Mouse (Mus musculus): ENCODE results near the gene Ptprj.

Gene Ptprj

GRCm38 (mm10) chr2:90568091-90568490 is 12.4 kb downstream of the Ptprj start:
- POLR2A ChIA-PET, result interaction anchor here in 1 of 4 experiments (1.7 kb wide), 1 partner anchor 12 kb away, joined by 5 read pairs; the partner anchor contains the start of gene Ptprj
- CTCF ChIA-PET, result interaction anchor here in 1 of 4 experiments (0.6 kb wide), 1 partner anchor 439 kb away, joined by 3 read pairs; no protein-coding TSS in a partner anchor

DNA sequence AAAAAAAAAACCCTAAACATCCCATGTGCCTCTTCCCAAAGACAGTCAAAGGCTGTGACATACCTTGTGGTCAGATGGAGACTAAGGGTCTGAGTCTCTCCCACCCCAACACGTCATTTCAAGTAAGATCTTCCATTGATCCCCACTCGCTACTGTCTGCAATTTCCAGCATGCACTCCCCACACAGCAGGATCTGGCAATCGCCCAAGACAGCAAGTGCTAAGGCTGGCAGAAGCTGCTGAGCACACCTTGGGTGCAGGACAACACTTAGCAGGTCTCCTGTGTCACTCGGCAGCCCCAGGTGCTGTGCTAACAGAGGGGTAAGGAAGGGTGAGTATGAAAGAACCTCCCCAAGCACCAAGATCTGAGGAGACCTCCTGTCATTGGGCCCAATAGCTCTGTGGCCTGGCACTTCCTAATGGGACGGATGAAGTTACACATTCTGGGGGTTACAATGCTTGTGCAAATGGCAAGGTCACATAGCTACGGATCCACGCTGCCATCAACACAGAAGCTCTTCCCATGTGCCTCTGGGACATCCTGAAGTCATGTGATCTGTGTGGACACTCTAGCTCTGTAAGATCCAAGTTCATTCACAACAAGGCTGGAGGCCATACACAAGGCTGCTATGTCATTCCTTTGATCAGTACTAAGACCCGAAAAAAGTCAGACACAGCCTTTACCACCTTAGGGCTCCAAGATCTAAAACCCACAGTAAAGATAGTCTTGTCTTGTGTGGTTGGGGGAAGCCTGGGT is 13.5 kb downstream of the Ptprj start:
- POLR2A ChIA-PET, result interaction anchor here in 3 of 4 experiments (0.7 to 3.4 kb wide), 10 partner anchors 8 to 1198 kb away, joined by 3 to 19 read pairs (median 4); partner anchors contain the start of gene Ptprj (in 1 of the 3)
- CTCF ChIA-PET, result interaction anchor here in 1 of 4 experiments (0.6 kb wide), 1 partner anchor 440 kb away, joined by 3 read pairs; no protein-coding TSS in a partner anchor

DNA sequence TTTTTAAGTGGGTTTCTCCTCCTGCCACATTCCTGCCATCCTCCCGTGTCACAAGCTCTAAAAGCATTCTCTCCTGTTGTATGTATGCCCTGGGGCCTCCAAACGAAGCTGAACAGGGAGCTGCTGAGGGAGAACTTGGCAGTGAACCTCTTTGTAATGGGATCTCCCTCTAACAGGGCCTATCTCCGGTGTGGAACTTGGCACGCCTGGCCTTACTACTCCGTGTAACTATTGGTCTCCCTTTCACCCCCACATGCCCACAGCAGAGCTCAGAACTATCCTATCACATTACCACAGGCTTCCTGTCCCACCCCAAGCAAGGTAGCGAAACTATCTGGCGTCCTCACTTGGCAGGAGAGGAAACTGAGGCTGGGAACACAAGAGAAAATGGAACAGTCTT is 14.4 kb downstream of the Ptprj start:
- POLR2A ChIA-PET, result interaction anchor here in 3 of 4 experiments (0.6 to 3.4 kb wide), 13 partner anchors 10 to 1199 kb away, joined by 3 to 19 read pairs (median 5); partner anchors contain the start of gene Ptprj (in 1 of the 3)
- CTCF ChIA-PET, result interaction anchor here in 2 of 4 experiments (0.6 to 1.0 kb wide), 3 partner anchors 11 to 59 kb away, joined by 3 to 20 read pairs (median 3); no protein-coding TSS in a partner anchor

DNA sequence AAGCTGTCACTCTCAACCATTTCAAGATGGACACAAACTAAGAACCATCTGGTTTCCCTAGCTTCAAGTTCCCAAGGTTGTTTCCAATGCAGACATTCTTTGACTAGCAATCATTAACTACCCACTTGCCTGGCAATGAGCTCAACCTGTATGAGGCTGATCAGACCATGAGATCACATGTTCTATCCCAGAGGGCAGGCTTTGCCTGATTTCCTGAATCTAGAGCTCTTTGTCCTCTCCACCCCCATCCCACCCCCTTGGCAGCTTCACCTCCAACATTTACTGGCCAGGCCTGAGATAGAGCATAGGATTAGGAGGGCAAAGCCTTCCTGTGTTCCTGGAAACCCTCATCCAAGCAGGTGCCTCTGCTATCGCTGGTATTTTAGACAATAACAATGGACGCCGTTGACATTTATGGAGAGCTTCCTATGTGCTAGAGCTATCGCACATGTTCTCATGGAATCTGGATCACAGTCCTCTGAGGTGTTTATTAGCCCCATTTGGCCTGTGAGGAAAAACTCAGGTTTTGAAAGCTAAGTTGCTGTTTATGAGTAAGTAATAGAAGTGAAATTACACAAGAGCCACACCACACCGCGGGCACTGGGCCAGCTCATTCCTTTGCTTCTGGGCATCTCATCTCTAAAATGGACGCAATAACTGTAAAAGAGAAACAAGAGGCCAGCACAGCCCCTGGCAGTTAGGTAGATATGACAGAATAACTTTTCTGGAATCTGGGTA is 15.1 kb downstream of the Ptprj start:
- ChIA-PET POLR2A (interaction anchor here in 3 of 4 experiments (0.5 to 3.4 kb wide), 16 partner anchors 10 to 449 kb away, joined by 3 to 19 read pairs (median 3); partner anchors contain the start of gene Ptprj (in 1 of the 3)), CTCF (interaction anchor here in 2 of 4 experiments (0.6 to 1.0 kb wide), 5 partner anchors 10 to 88 kb away, joined by 3 to 20 read pairs (median 3); no protein-coding TSS in a partner anchor)

DNA sequence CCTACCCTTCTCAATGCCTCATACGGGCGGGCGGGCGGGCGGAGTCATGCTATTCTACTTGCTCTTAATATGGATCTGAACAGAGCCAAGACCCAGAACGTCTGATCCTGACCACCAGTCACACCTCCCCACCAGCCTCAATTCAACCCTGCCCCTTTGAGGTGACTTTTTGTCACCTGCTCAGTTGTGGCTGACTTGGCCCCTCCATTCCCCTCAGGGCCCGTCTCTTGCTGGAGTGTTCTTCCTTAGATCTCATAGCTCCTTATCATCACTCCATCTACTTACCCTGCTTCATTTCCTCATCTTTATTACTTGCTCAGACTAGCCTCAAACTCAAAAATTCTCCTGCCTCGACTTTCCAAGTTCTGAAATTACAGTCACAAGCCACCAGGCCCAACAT is 15.9 kb downstream of the Ptprj start:
- ChIA-PET CTCF (interaction anchor here in 1 of 4 experiments (1.0 kb wide), 1 partner anchor 61 kb away, joined by 3 read pairs; no protein-coding TSS in a partner anchor), POLR2A (interaction anchor here in 2 of 4 experiments (0.5 to 3.4 kb wide), 10 partner anchors 9 to 450 kb away, joined by 3 to 19 read pairs (median 4); no protein-coding TSS in a partner anchor)

- POLR2A ChIA-PET, result interaction anchor here in 2 of 4 experiments (0.5 to 2.4 kb wide), 7 partner anchors 12 to 116 kb away, joined by 3 to 17 read pairs (median 6); partner anchors contain the start of gene Ptprj (in 2 of the 2)
Observed at GRCm38 (mm10) chr2:90563171-90563570, 17.3 kb downstream of the Ptprj start.

DNA sequence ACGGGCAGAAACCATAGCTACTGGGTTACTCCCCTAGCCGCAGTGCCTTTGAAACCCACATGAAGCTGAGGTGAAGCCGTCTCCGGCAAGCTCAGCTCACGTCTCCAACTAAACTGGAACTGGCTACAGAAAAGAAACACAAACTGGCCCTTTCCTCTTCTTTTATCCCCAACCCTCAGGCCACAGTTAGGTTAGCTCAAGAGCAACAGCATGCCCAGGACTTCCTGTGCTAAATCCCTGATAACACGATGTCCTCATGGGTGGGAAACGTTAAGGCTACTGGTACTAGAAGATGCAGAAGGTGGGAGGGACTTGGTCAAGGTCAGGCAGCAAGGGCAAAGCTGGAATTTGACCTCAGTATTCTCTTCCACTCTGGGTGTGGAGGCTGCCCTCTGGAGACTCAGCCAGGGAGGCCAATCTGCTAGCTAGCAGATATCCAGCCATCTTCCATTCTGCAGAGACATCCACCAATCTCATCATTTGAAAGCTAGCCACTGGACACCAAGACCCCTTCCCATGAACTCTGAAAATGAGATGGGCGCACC is 18.2 kb downstream of the Ptprj start:
- CTCF ChIA-PET, result interaction anchor here in 2 of 4 experiments (0.7 to 1.5 kb wide), 4 partner anchors 18 to 63 kb away, joined by 3 to 5 read pairs (median 4); partner anchors contain the start of gene Ptprj (in 2 of the 2)
- POLR2A ChIA-PET, result interaction anchor here in 3 of 4 experiments (0.5 to 4.3 kb wide), 18 partner anchors 8 to 1952 kb away, joined by 3 to 18 read pairs (median 3); partner anchors contain the start of gene Ptprj (in 2 of the 3)

More at GRCm38 (mm10) chr2:90563171-90563570, 17.3 kb downstream of the Ptprj start:
- CTCF ChIA-PET, result interaction anchor here in 1 of 4 experiments (1.5 kb wide), 1 partner anchor 62 kb away, joined by 4 read pairs; no protein-coding TSS in a partner anchor

DNA sequence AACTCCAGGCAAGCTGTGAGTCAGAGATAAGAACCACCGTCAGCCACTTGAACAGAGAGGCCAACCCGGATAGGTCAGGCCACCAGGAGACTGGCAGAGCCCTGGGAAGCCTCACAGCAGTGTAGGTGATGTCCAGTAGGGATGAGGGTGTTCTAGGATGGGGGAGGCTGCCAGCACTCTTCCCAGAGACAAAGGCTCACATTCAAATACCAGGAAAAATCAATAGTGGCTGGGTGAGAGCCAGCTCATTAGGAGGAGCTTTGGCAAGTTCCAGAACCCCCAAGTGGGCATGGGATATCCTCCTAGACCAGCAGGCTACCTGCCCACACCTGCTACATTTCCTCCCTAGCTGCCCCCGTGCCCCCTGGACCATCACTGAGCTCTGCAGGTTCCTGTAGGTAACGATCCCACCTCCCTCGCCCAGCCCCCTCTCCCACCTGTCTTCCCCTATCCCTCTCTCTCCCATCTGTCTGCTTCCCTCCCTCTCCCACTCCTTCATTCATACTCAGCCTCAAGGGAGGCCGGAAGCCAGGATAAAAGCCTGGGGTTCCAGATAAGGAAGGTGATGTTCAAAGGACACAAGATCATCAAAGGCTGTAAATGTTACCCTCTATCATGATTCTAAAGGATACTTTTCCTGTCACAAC is 20.1 kb downstream of the Ptprj start:
- POLR2A ChIA-PET, result interaction anchor here in 3 of 4 experiments (0.7 to 4.3 kb wide), 15 partner anchors 9 to 121 kb away, joined by 3 to 18 read pairs (median 3); partner anchors contain the start of genes Ptprj (in 3 of the 3) and Nup160 (in 1 of the 3)

DNA sequence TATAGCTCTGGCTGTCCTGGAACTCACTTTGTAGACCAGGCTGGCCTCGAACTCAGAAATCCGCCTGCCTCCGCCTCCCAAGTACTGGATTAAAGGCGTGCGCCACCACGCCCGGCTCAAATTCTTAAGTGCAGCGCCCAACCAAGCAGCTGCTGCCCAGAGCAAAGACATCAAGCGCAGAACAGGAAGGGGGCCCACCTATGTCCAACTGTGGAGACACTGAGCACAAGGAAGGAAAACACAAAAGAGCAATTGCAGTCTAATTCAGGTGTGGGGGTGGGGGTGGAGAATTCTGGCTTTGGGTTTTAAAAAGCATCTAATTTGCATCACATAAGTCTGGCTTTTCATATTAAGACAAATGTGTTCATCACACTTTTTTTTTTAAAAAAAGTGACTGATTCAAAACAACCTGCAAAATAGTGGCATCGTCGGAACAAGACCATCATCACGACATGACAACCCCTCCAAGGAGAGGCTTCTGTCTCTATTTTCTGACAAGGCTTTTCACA is 20.7 kb downstream of the Ptprj start:
- POLR2A ChIA-PET, result interaction anchor here in 3 of 4 experiments (0.7 to 4.3 kb wide), 16 partner anchors 9 to 121 kb away, joined by 3 to 18 read pairs (median 3); partner anchors contain the start of genes Ptprj (in 3 of the 3) and Nup160 (in 1 of the 3)
- CTCF ChIA-PET, result interaction anchor here in 2 of 4 experiments (0.6 to 1.3 kb wide), 4 partner anchors 15 to 22 kb away, joined by 3 read pairs; partner anchors contain the start of gene Ptprj (in 1 of the 2)

More for the DNA sequence above, 20.1 kb downstream of the Ptprj start:
- CTCF ChIA-PET, result interaction anchor here in 1 of 4 experiments (1.1 to 1.3 kb wide), 2 partner anchors 20 to 23 kb away, joined by 3 read pairs; partner anchors contain the start of gene Ptprj

DNA sequence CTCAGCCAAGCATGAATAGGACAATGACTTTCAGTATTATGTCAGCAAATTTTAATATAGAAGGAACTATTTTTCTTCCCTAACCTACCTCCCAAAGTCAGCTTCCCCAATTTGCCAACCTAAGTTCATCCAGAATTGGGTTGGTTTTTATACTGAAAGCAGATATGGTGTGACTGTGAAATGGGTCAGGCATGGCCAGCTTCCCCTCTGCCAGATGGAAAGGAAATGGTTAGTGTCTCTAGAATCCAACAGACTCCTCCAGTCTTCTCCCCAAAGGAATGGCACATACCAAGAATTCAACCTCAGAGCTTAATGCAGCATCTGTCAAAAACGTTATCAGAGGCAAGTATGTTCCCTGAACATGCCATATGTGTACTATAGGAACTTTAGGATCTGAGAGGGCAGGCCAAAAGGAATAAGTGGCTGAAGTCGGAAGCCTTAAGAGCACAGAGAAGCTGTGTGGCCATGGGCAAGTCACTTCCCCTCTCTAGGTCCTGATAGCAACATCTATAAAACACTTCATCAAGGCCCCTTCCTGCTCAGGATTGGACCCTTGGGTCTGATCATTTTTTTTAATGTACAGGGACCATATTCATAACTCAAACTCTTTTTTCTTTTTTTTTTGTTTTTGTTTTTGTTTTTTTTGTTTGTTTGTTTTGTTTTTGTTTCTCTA is 21.3 kb downstream of the Ptprj start:
- ChIA-PET CTCF (interaction anchor here in 2 of 4 experiments (0.6 to 1.1 kb wide), 3 partner anchors 16 to 21 kb away, joined by 3 read pairs; no protein-coding TSS in a partner anchor), POLR2A (interaction anchor here in 3 of 4 experiments (0.6 to 4.3 kb wide), 17 partner anchors 8 to 120 kb away, joined by 3 to 18 read pairs (median 3); partner anchors contain the start of genes Ptprj (in 3 of the 3) and Nup160 (in 1 of the 3))

- CTCF ChIA-PET, result interaction anchor here in 1 of 4 experiments (0.6 kb wide), 1 partner anchor 67 kb away, joined by 4 read pairs; no protein-coding TSS in a partner anchor
- POLR2A ChIA-PET, result interaction anchor here (0.5 to 4.3 kb wide), 14 partner anchors 9 to 462 kb away, joined by 3 to 18 read pairs (median 3); partner anchors contain the start of gene Ptprj (in 2 of the 4)
Observed at GRCm38 (mm10) chr2:90558361-90558760, 22.1 kb downstream of the Ptprj start.

- POLR2A ChIA-PET, result interaction anchor here in 2 of 4 experiments (0.5 to 1.6 kb wide), 6 partner anchors 9 to 462 kb away, joined by 3 to 4 read pairs (median 3); partner anchors contain the start of gene Ptprj (in 1 of the 2)
- CTCF ChIA-PET, result interaction anchor here in 1 of 4 experiments (0.6 kb wide), 1 partner anchor 67 kb away, joined by 4 read pairs; no protein-coding TSS in a partner anchor
Observed at GRCm38 (mm10) chr2:90557913-90558312, 22.5 kb downstream of the Ptprj start.

DNA sequence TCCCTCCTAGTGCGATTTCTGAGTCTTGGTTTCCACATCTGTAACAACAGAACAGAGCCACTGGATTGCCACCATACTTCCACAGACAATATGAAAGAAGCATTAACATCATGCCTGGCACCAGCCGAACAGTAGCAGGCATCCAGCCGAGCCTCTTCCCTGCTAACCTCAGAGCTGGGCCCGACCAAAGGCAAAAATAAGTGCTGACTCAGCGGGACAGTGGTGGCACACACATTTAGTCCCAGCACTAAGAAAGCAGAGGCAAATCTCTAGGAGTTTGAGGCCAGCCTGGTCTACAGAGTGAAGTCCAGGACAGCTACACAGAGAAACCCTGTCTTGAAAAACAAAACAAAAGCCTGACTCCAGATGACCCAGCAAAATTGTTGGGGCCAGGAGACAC is 24.7 kb downstream of the Ptprj start:
- ChIA-PET CTCF (interaction anchor here in 1 of 4 experiments (1.6 kb wide), 1 partner anchor 69 kb away, joined by 4 read pairs; no protein-coding TSS in a partner anchor), POLR2A (interaction anchor here in 2 of 4 experiments (0.8 to 3.5 kb wide), 5 partner anchors 10 to 124 kb away, joined by 3 to 19 read pairs (median 4); no protein-coding TSS in a partner anchor)

- POLR2A ChIA-PET, result interaction anchor here in 2 of 4 experiments (1.2 to 3.5 kb wide), 5 partner anchors 11 to 38 kb away, joined by 3 to 19 read pairs (median 6); partner anchors contain the start of gene Ptprj (in 1 of the 2)
Observed at GRCm38 (mm10) chr2:90554806-90555205, 25.6 kb downstream of the Ptprj start.

DNA sequence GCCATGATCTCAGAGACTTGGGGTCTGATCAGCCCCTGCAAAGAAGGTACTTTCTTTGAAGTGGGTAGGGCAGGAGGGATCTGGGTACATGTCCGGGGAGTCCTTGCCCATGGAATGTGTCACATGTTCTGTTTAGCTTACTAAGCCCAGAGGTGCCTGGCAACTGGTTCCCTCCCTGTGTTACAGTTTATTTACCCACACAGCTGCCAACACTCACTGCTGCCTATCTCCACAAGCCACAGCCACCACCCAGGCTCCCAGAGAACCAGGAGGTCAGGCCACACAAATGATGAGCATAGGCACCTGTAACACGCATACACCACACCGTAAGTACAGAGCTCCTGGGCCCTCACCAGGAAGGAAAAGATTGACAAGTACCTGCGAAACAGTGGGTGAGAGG is 26.6 kb downstream of the Ptprj start:
- POLR2A ChIA-PET, result interaction anchor here in 2 of 4 experiments (1.0 to 3.5 kb wide), 6 partner anchors 8 to 37 kb away, joined by 3 to 19 read pairs (median 6); partner anchors contain the start of gene Ptprj (in 1 of the 2)

More at GRCm38 (mm10) chr2:90554806-90555205, 25.6 kb downstream of the Ptprj start:
- CTCF ChIA-PET, result interaction anchor here in 2 of 4 experiments (0.6 kb wide), 2 partner anchors 11 to 432 kb away, joined by 3 read pairs; no protein-coding TSS in a partner anchor

More for the DNA sequence above, 26.6 kb downstream of the Ptprj start:
- CTCF ChIA-PET, result no interaction called here

Measured in embryonic stem cell, embryonic (primary cell).